Mouse (Mus musculus): ENCODE results near the gene 1700092M07Rik.

DNA sequence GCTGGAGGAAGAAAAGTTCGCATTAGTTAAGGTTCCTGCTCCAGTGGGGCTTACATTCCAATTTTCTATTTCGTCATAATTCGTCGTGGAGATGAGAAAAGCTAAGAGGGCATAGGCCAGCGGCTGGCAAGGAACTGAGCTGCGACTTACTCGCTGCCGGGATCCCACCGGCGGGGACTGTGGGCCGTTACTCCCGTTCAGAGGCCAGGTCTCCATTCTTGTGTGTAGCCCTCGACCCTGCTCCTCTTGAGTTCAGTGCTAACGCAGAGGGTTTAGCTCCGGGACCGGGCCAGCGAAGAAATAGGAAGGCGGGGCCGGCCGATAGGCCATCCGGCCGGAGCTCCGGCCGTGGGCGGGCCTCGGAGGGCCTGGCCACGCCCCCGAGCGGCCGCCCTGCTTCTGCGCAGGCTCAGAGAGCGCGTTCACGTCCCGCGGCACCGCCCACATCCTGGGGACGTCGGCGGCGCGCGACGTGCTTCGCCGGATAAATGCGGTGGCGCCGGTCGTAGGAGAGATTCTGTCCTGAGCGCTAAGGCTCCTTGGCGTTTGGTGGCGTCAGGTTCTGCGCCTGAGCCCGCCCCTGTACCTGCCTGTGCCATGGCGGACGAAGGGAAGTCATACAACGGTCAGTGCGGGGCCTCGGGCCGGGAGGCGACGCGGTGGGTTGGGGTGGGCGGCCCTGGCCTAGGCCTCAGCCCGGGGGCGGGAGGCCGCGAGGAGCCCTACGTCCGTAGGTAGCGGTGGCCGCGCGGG is 16.3 kb downstream of the 1700092M07Rik start, which contains the start of gene Nxf1:
- TF ChIP-seq CTCF (IDR thresholded peaks at IDR 0.05; ENCODE audit: low read depth, low read length) (no peak), POLR2A (IDR thresholded peaks at IDR 0.05; ENCODE audit: insufficient read depth, low read length) (peak; percentile 83)
